Mouse (Mus musculus): ENCODE measurements around the gene Apba1. TPM values are rescaled to one million over a fixed set of nuclear protein-coding genes. Genes with fewer than 3 reads are reported as not detected.

Gene Apba1
- polyA plus RNA-seq, 2 experiments: 0.04 to 0.07 TPM

DNA sequence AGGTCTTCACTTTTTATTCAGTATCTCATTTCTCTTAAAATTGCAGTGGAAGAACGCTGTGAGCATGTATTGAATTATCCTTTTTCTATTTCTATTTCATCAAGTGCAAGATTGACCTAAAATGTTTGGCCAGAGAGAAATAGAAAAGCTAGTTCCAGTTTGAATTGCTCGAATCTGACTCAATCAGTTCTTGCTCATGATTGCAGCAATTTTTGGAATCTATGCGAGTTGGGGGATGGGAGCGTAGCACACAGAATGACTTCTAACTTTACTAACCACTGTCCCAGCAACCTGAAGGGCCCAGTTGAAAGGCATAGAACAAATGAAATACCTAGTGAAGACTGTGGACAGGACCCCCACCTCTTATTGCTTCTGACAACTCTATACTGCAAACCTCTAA is 64.8 kb downstream of the Apba1 start:
- no peak overlapping the region for H3K9ac ChIP-seq (replicated peaks)
- H3K4me2 ChIP-seq (ENCODE audit: low read depth): no peak overlapping the region
- H3K9me3 ChIP-seq (ENCODE audit: control insufficient read depth, low read length): no peaks in the 10 kb centered on the region
- no peaks in the 10 kb centered on the region for H3K36me3 ChIP-seq (replicated peaks; ENCODE audit: control insufficient read depth, insufficient read depth, low read depth)
- DNase-seq (ENCODE audit: low read depth in 3 of 3, low spot score in 3 of 3) (no peak), ATAC-seq (ENCODE audit: insufficient read depth) (no peak)
- no peak overlapping the region for H3K4me3 ChIP-seq (ENCODE audit: insufficient read depth in 1 of 2, low read depth in 2 of 2, low read length in 2 of 2)
- TF ChIP-seq CTCF (IDR thresholded peaks at IDR 0.05; ENCODE audit: low read depth): no peak
- TF ChIP-seq EP300 (IDR thresholded peaks at IDR 0.05; ENCODE audit: low read depth): no peak
- no peaks in the 10 kb centered on the region for H3K4me1 ChIP-seq (replicated peaks; ENCODE audit: control insufficient read depth in 2 of 2, insufficient read depth in 2 of 2, low read length in 1 of 2)
- WGBS (ENCODE audit: insufficient replicate concordance): 66% methylated on average over 4 of the region's 4 CpGs
- H3K27me3 ChIP-seq (ENCODE audit: control insufficient read depth, insufficient read depth, low read length): no peaks in the 10 kb centered on the region
- no peak overlapping the region for H3K27ac ChIP-seq

DNA sequence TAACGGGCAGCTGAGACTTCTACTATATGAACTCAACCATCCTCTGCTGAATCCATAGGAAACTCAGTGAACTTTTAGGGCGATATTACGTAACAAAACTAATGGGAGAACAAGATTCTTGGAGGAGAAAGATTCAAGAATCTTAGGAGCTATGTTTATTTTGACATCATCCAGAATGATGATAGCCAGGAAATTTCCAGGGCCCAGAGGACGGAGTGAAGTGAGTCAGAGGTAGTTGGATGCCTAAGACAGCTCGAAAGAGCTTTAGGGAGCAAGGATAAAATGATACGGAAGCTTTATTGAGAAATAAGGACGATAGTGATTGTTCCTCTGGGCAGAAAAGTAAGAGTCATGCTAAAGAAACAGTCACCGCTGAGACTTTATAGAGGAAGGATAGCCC is 67.6 kb downstream of the Apba1 start:
- H3K27ac ChIP-seq: no peak overlapping the region
- no peak overlapping the region for H3K9ac ChIP-seq (replicated peaks)
- no peak overlapping the region for H3K4me3 ChIP-seq (ENCODE audit: insufficient read depth in 1 of 2, low read depth in 2 of 2, low read length in 2 of 2)
- H3K36me3 ChIP-seq (replicated peaks; ENCODE audit: control insufficient read depth, insufficient read depth, low read depth): no peaks in the 10 kb centered on the region
- H3K4me1 ChIP-seq (replicated peaks; ENCODE audit: control insufficient read depth in 2 of 2, insufficient read depth in 2 of 2, low read length in 1 of 2): no peaks in the 10 kb centered on the region
- WGBS (ENCODE audit: insufficient replicate concordance): 69% methylated on average over 8 of the region's 8 CpGs
- DNase-seq (ENCODE audit: low read depth in 3 of 3, low spot score in 3 of 3) (no peak), ATAC-seq (ENCODE audit: insufficient read depth) (no peak)
- no peaks in the 10 kb centered on the region for H3K9me3 ChIP-seq (ENCODE audit: control insufficient read depth, low read length)
- TF ChIP-seq EP300 (IDR thresholded peaks at IDR 0.05; ENCODE audit: low read depth) (no peak), CTCF (IDR thresholded peaks at IDR 0.05; ENCODE audit: low read depth) (no peak)
- no peak overlapping the region for H3K4me2 ChIP-seq (ENCODE audit: low read depth)
- no peaks in the 10 kb centered on the region for H3K27me3 ChIP-seq (ENCODE audit: control insufficient read depth, insufficient read depth, low read length)

- Histone ChIP-seq H3K4me3 (ENCODE audit: insufficient read depth in 1 of 2, low read depth in 2 of 2, low read length in 2 of 2) (no peak overlapping the region), H3K27me3 (ENCODE audit: control insufficient read depth, insufficient read depth, low read length) (no peaks in the 10 kb centered on the region), H3K9me3 (ENCODE audit: control insufficient read depth, low read length) (no peaks in the 10 kb centered on the region), H3K4me2 (ENCODE audit: low read depth) (no peak overlapping the region), H3K27ac (no peak overlapping the region), H3K36me3 (replicated peaks; ENCODE audit: control insufficient read depth, insufficient read depth, low read depth) (no peaks in the 10 kb centered on the region), H3K9ac (replicated peaks) (no peak overlapping the region), H3K4me1 (replicated peaks; ENCODE audit: control insufficient read depth in 2 of 2, insufficient read depth in 2 of 2, low read length in 1 of 2) (no peaks in the 10 kb centered on the region)
- no peak for DNase-seq (ENCODE audit: low read depth in 3 of 3, low spot score in 3 of 3)
- TF ChIP-seq EP300 (IDR thresholded peaks at IDR 0.05; ENCODE audit: low read depth) (no peak), CTCF (IDR thresholded peaks at IDR 0.05; ENCODE audit: low read depth) (no peak)
- ATAC-seq (ENCODE audit: insufficient read depth): no peak
- 69% methylated on average over 7 of the region's 7 CpGs for whole genome bisulfite sequencing (ENCODE audit: insufficient replicate concordance)
Measured at GRCm38 (mm10) chr19:23830761-23831160, 72.1 kb downstream of the Apba1 start.

DNA sequence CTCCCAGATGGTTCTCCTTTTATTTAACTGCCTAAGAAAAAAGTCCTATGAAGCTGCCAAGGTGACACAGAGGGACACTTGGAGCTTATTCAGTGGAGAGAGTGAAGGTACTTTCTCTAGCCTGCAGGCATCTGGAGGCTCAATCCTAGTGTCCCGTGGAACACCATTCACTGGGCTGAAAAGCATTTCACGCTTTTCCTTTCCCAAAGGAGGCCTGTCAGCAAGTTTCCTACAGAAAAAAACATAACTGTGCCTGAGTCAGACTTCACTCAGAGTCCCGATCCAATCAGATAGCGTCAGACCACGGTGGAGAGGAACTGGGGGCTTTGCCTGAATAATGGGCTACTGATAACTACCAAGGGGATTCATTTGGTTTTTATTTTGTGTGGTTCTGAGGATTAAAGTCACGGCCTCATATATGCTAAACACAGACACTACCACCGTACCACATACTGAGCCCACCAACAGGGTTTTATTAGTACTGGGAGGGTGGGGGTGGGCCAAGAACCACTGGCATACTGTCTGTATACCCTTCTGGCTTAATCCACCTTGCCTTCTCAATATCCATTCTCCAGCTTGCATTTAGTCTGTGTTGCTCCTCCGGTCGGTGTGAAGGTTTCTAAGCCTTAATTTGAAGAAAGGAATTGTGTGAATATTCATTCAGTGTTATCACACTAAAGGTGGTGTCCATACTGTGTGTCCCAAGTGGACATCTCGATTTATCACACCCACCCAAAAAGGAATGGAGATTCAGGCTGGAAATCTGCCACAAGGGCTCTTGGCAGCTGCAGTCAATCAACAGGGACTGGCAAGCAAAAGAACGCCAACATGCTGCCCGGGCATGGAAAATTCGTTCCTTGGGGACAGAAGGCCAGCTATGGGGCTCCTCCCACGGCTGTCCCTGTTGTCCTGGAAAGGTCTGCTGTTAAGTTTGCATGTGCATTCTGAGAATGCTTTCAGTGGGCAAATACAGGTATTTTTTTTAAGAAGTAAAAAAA is 75.3 kb downstream of the Apba1 start:
- DNase-seq (ENCODE audit: low read depth in 3 of 3, low spot score in 3 of 3) (no peak), ATAC-seq (ENCODE audit: insufficient read depth) (no peak)
- 54% methylated on average over 14 of the region's 14 CpGs for WGBS (ENCODE audit: insufficient replicate concordance)
- TF ChIP-seq CTCF (IDR thresholded peaks at IDR 0.05; ENCODE audit: low read depth) (no peak), EP300 (IDR thresholded peaks at IDR 0.05; ENCODE audit: low read depth) (no peak)
- Histone ChIP-seq H3K4me2 (ENCODE audit: low read depth) (no peak overlapping the region), H3K4me3 (ENCODE audit: insufficient read depth in 1 of 2, low read depth in 2 of 2, low read length in 2 of 2) (no peak overlapping the region), H3K4me1 (replicated peaks; ENCODE audit: control insufficient read depth in 2 of 2, insufficient read depth in 2 of 2, low read length in 1 of 2) (no peaks in the 10 kb centered on the region), H3K36me3 (replicated peaks; ENCODE audit: control insufficient read depth, insufficient read depth, low read depth) (no peaks in the 10 kb centered on the region), H3K27ac (no peak overlapping the region), H3K27me3 (ENCODE audit: control insufficient read depth, insufficient read depth, low read length) (no peaks in the 10 kb centered on the region), H3K9ac (replicated peaks) (no peak overlapping the region), H3K9me3 (ENCODE audit: control insufficient read depth, low read length) (no peaks in the 10 kb centered on the region)

DNA sequence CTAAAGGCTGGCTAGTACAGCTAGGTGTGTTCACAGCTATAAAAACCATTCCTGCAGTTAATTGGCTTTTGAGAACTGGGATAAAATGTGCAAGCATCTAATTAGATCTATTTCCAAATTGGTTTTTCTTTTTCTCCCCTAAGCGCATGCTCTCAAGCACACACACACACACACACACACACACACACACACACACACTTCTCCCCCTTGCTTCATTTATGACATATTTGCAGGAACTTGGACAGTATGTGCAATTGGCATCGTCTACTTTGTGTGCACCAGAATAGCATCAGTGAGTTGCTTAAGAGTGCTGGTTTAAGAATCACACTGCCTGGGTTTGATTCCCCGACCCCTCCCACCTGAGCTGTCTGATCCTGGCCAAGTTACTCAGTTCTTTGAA is 76.0 kb downstream of the Apba1 start:
- no peak for TF ChIP-seq EP300 (IDR thresholded peaks at IDR 0.05; ENCODE audit: low read depth)
- TF ChIP-seq CTCF (IDR thresholded peaks at IDR 0.05; ENCODE audit: low read depth): no peak
- Histone ChIP-seq H3K9me3 (ENCODE audit: control insufficient read depth, low read length) (no peaks in the 10 kb centered on the region), H3K4me1 (replicated peaks; ENCODE audit: control insufficient read depth in 2 of 2, insufficient read depth in 2 of 2, low read length in 1 of 2) (no peaks in the 10 kb centered on the region), H3K4me3 (ENCODE audit: insufficient read depth in 1 of 2, low read depth in 2 of 2, low read length in 2 of 2) (no peak overlapping the region), H3K4me2 (ENCODE audit: low read depth) (no peak overlapping the region), H3K36me3 (replicated peaks; ENCODE audit: control insufficient read depth, insufficient read depth, low read depth) (no peaks in the 10 kb centered on the region), H3K27me3 (ENCODE audit: control insufficient read depth, insufficient read depth, low read length) (no peaks in the 10 kb centered on the region), H3K9ac (replicated peaks) (no peak overlapping the region), H3K27ac (no peak overlapping the region)
- DNase-seq (ENCODE audit: low read depth in 3 of 3, low spot score in 3 of 3) (no peak), ATAC-seq (ENCODE audit: insufficient read depth) (no peak)
- whole genome bisulfite sequencing (ENCODE audit: insufficient replicate concordance): 68% methylated on average over 3 of the region's 3 CpGs

All from liver, embryonic 14.5 days (tissue).